8 mouse cellular contexts compared by ENCODE assay signal in the genomic region with DNA sequence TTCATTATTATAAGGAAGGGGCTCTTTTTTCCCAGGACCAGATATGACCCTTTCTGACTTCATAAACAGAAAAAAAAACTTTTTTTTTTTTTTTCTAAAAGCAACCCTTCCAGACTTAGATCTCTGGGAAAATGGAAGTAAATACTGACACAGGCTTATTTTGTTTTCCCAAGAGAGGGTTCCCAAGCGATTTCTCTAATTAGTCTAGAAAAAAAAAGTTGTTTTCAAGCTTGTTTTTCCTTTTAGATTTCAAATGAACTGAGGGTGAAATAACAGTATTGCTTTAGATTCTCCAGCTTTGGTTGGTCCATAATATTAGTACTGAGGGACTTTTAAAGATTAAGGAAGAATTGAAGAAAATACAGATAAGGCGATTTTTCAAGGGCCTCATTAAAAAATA. TPM values are rescaled to one million over a fixed set of nuclear protein-coding genes. Genes with fewer than 3 reads are reported as not detected.
DNase-seq lines count a peak whose midpoint lies in the region; ATAC-seq and TF ChIP-seq lines count a peak whose summit lies in the region.

No protein-coding gene starts in this region.

- peak overlapping the region; percentile 63 for H3K4me2 ChIP-seq in forebrain, embryonic 16.5 days (ENCODE audit: low read length)
- peak overlapping the region; percentile 65 for H3K4me2 ChIP-seq in liver, embryonic 16.5 days (ENCODE audit: low read depth, low read length)

- no peak for TF ChIP-seq CTCF in E14TG2a.4 (conservative IDR thresholded peaks at IDR 0.05; ENCODE audit: low read length)

- no peaks in the 10 kb centered on the region for H3K9me3 ChIP-seq in heart, embryonic 10.5 days
- no peaks in the 10 kb centered on the region for H3K9me3 ChIP-seq in E14TG2a.4 (ENCODE audit: low read length)
- H3K9me3 ChIP-seq in forebrain, embryonic 16.5 days (ENCODE audit: control insufficient read depth, low read length): no peaks in the 10 kb centered on the region
- no peaks in the 10 kb centered on the region for H3K9me3 ChIP-seq in liver, embryonic 16.5 days (replicated peaks; ENCODE audit: control insufficient read depth, low read length)

- H3K27me3 ChIP-seq in heart, embryonic 10.5 days (ENCODE audit: insufficient read depth, poor library complexity, severe bottlenecking): no peaks in the 10 kb centered on the region
- peaks cover 4% of the 10 kb centered on the region; the same call in 1 of the 2 replicates for H3K27me3 ChIP-seq in E14TG2a.4 (ENCODE audit: insufficient read depth, low read length)
- no peaks in the 10 kb centered on the region for H3K27me3 ChIP-seq in forebrain, embryonic 16.5 days (replicated peaks; ENCODE audit: control insufficient read depth, insufficient read depth, low read length)
- no peaks in the 10 kb centered on the region for H3K27me3 ChIP-seq in liver, embryonic 16.5 days (ENCODE audit: control insufficient read depth, insufficient read depth, low read depth, low read length)

- peaks cover 26% of the 10 kb centered on the region for H3K4me1 ChIP-seq in heart, embryonic 10.5 days
- peaks cover 47% of the 10 kb centered on the region for H3K4me1 ChIP-seq in E14TG2a.4 (replicated peaks; ENCODE audit: low read depth, low read length)
- peaks cover 12% of the 10 kb centered on the region for H3K4me1 ChIP-seq in forebrain, embryonic 16.5 days (replicated peaks; ENCODE audit: control insufficient read depth, insufficient read depth, low read length)
- H3K4me1 ChIP-seq in liver, embryonic 16.5 days (ENCODE audit: control insufficient read depth, low read depth, low read length): peaks cover 19% of the 10 kb centered on the region

- peak overlapping the region; percentile 100 for H3K27ac ChIP-seq in heart, embryonic 10.5 days
- peak overlapping the region; percentile 77 for H3K27ac ChIP-seq in forebrain, embryonic 16.5 days (ENCODE audit: low read length)
- H3K27ac ChIP-seq in liver, embryonic 16.5 days (ENCODE audit: low read length): 0 out of 2 replicates have a peak overlapping the region, but pooled peaks have one; percentile 61

- 30% methylated on average over 2 of the region's 2 CpGs for WGBS in heart, embryonic 10.5 days
- WGBS in forebrain, embryonic 16.5 days: 13% methylated on average over 2 of the region's 2 CpGs
- 17% methylated on average over 2 of the region's 2 CpGs for WGBS in liver, embryonic 16.5 days (ENCODE audit: insufficient replicate concordance)

- intact Hi-C loops in heart, postnatal 10 days (cut with DNase I): loop anchor here (1.0 to 5.0 kb wide), 2 partner anchors 42 to 45 kb away; no protein-coding TSS in a partner anchor

- DNase-seq in heart, embryonic 10.5 days (ENCODE audit: low spot score): no peak
- no peak for DNase-seq in heart, postnatal 10 days
- no peak for DNase-seq in retina, embryonic 14.5 days (ENCODE audit: low spot score)
- DNase-seq in adrenal gland, postnatal 14 days: no peak

- H3K4me3 ChIP-seq in heart, embryonic 10.5 days: peak overlapping the region; percentile 93
- H3K4me3 ChIP-seq in E14TG2a.4 (replicated peaks; ENCODE audit: low read length): peak overlapping the region; percentile 88
- H3K4me3 ChIP-seq in forebrain, embryonic 16.5 days (replicated peaks; ENCODE audit: low read length): peak overlapping the region; percentile 84
- peak overlapping the region; percentile 93 for H3K4me3 ChIP-seq in liver, embryonic 16.5 days (ENCODE audit: low read depth, low read length)

- peak overlapping the region; percentile 60 for H3K9ac ChIP-seq in forebrain, embryonic 16.5 days (replicated peaks; ENCODE audit: low read depth, low read length)
- H3K9ac ChIP-seq in liver, embryonic 16.5 days (ENCODE audit: low read depth, low read length): peak overlapping the region; percentile 49

- H3K36me3 ChIP-seq in heart, embryonic 10.5 days: 0 out of 2 replicates have a peak, but pooled peaks cover 4% of the 10 kb centered on the region
- no peaks in the 10 kb centered on the region for H3K36me3 ChIP-seq in E14TG2a.4 (ENCODE audit: insufficient read depth, low read length)
- no peaks in the 10 kb centered on the region for H3K36me3 ChIP-seq in forebrain, embryonic 16.5 days (ENCODE audit: control insufficient read depth, insufficient read depth)
- no peaks in the 10 kb centered on the region for H3K36me3 ChIP-seq in liver, embryonic 16.5 days (ENCODE audit: control insufficient read depth, insufficient read depth)

- no peak for ATAC-seq in forebrain, embryonic 16.5 days
- ATAC-seq in liver, embryonic 16.5 days (ENCODE audit: low read depth): no peak
- ATAC-seq in activated CD4-positive, CD25-positive, alpha-beta regulatory T cell, adult 4 months: no peak

RNA-seq across cellular contexts. Expression of a gene that starts 0.5 kb away (rescaled TPM):
- 35.0 and 56.8 TPM in 2 replicates for polyA plus RNA-seq in heart, embryonic 10.5 days (2016; fragmentation: Nextera tagmentation; extraction: Ambion mirVana)
- 100 to 1,000 TPM; 106 to 116 TPM for total RNA-seq in heart, postnatal 10 days (2021)
- polyA plus RNA-seq in forebrain, embryonic 16.5 days (2015; fragmentation: Nextera tagmentation; extraction: Ambion mirVana): 29.1 and 29.8 TPM in 2 replicates
- 8.9 and 10.4 TPM in 2 replicates for polyA plus RNA-seq in liver, embryonic 16.5 days (2015; fragmentation: Nextera tagmentation; extraction: Ambion mirVana)
- total RNA-seq in adrenal gland, postnatal 14 days (2021): 64.4 and 65.1 TPM in 2 replicates
- polyA plus RNA-seq in activated CD4-positive, CD25-positive, alpha-beta regulatory T cell, adult 4 months (2017; shearing (Covaris generic)): 10 to 100 TPM in 1 of 2 experiments, 1 to 10 TPM in 1; 9.2 to 14.6 TPM

RNA-seq across cellular contexts. Expression of a gene that starts 48.7 kb away (rescaled TPM):
- 18.7 and 21.4 TPM in 2 replicates for polyA plus RNA-seq in heart, embryonic 10.5 days (2016; fragmentation: Nextera tagmentation; extraction: Ambion mirVana)
- total RNA-seq in heart, postnatal 10 days (2021): 10 to 100 TPM; 59.4 to 60.9 TPM
- 9.1 and 11.2 TPM in 2 replicates for polyA plus RNA-seq in forebrain, embryonic 16.5 days (2015; fragmentation: Nextera tagmentation; extraction: Ambion mirVana)
- 5.1 and 6.1 TPM in 2 replicates for polyA plus RNA-seq in liver, embryonic 16.5 days (2015; fragmentation: Nextera tagmentation; extraction: Ambion mirVana)
- total RNA-seq in adrenal gland, postnatal 14 days (2021): 53.7 and 57.5 TPM in 2 replicates
- under 1 TPM; 0.46 to 0.79 TPM for polyA plus RNA-seq in activated CD4-positive, CD25-positive, alpha-beta regulatory T cell, adult 4 months (2017; shearing (Covaris generic))

RNA-seq across cellular contexts. Expression of a gene that starts 49.8 kb away (rescaled TPM):
- polyA plus RNA-seq in heart, embryonic 10.5 days (2016; fragmentation: Nextera tagmentation; extraction: Ambion mirVana): 39.1 and 41.7 TPM in 2 replicates
- 10 to 100 TPM; 10.5 to 15.0 TPM for total RNA-seq in heart, postnatal 10 days (2021)
- 25.8 and 28.3 TPM in 2 replicates for polyA plus RNA-seq in forebrain, embryonic 16.5 days (2015; fragmentation: Nextera tagmentation; extraction: Ambion mirVana)
- polyA plus RNA-seq in liver, embryonic 16.5 days (2015; fragmentation: Nextera tagmentation; extraction: Ambion mirVana): 10.2 and 12.4 TPM in 2 replicates
- total RNA-seq in adrenal gland, postnatal 14 days (2021): 16.3 and 20.3 TPM in 2 replicates
- 10 to 100 TPM in 1 of 2 experiments, 1 to 10 TPM in 1; 8.9 to 11.9 TPM for polyA plus RNA-seq in activated CD4-positive, CD25-positive, alpha-beta regulatory T cell, adult 4 months (2017; shearing (Covaris generic))

RNA-seq across cellular contexts. Expression of a gene that starts 56.3 kb away (rescaled TPM):
- 78.4 and 107 TPM in 2 replicates for polyA plus RNA-seq in heart, embryonic 10.5 days (2016; fragmentation: Nextera tagmentation; extraction: Ambion mirVana)
- total RNA-seq in heart, postnatal 10 days (2021): 100 to 1,000 TPM; 122 to 144 TPM
- 188 and 194 TPM in 2 replicates for polyA plus RNA-seq in forebrain, embryonic 16.5 days (2015; fragmentation: Nextera tagmentation; extraction: Ambion mirVana)
- polyA plus RNA-seq in liver, embryonic 16.5 days (2015; fragmentation: Nextera tagmentation; extraction: Ambion mirVana): 49.1 and 53.1 TPM in 2 replicates
- total RNA-seq in adrenal gland, postnatal 14 days (2021): 103 and 108 TPM in 2 replicates
- 10 to 100 TPM; 28.3 to 34.4 TPM for polyA plus RNA-seq in activated CD4-positive, CD25-positive, alpha-beta regulatory T cell, adult 4 months (2017; shearing (Covaris generic))

RNA-seq across cellular contexts. Expression of a gene that starts 59.2 kb away (rescaled TPM):
- 35.0 and 40.8 TPM in 2 replicates for polyA plus RNA-seq in heart, embryonic 10.5 days (2016; fragmentation: Nextera tagmentation; extraction: Ambion mirVana)
- total RNA-seq in heart, postnatal 10 days (2021): 10 to 100 TPM; 17.9 to 18.2 TPM
- polyA plus RNA-seq in forebrain, embryonic 16.5 days (2015; fragmentation: Nextera tagmentation; extraction: Ambion mirVana): 1.3 and 2.0 TPM in 2 replicates
- 14.4 and 15.6 TPM in 2 replicates for polyA plus RNA-seq in liver, embryonic 16.5 days (2015; fragmentation: Nextera tagmentation; extraction: Ambion mirVana)
- 11.4 and 11.8 TPM in 2 replicates for total RNA-seq in adrenal gland, postnatal 14 days (2021)
- 1 to 10 TPM; 6.3 TPM for polyA plus RNA-seq in activated CD4-positive, CD25-positive, alpha-beta regulatory T cell, adult 4 months (2017; shearing (Covaris generic))
